Mouse (Mus musculus) olfactory bulb, adult 2 months (tissue): Measurements from ENCODE around the gene Ctso. TPM values are rescaled to one million over a fixed set of nuclear protein-coding genes. Genes with fewer than 3 reads are reported as not detected.

Experiments used
- H3K27ac ChIP-seq: fragments of 200-500 bp; 2 replicates; pipeline ENCODE4 v1.5.1; 2012; ENCODE audit warnings: low read depth, low read length; ENCODE audit not compliant: insufficient read depth
- H3K4me1 ChIP-seq: fragments of 200-500 bp; 2 replicates; pipeline ENCODE4 v1.6.1; 2012; ENCODE audit warnings: low read length; ENCODE audit not compliant: control insufficient read depth, insufficient read depth
- H3K4me3 ChIP-seq: fragments of 200-500 bp; 2 replicates; pipeline ENCODE4 v1.5.1; 2012; ENCODE audit warnings: mild to moderate bottlenecking, low read depth, low read length, moderate library complexity; ENCODE audit not compliant: insufficient read depth
- CTCF ChIP-seq: fragments of 200-500 bp; IDR thresholded peaks from 2 replicates; pipeline ENCODE4 v1.5.1; 2012; ENCODE audit warnings: low read depth, mild to moderate bottlenecking, low read length, moderate library complexity; ENCODE audit not compliant: insufficient read depth
- POLR2A ChIP-seq: fragments of 200-500 bp; IDR thresholded peaks from 2 replicates; pipeline ENCODE4 v1.6.1; 2012; ENCODE audit warnings: mild to moderate bottlenecking, low read depth, low read length, moderate library complexity; ENCODE audit not compliant: insufficient read depth
- WGBS: fragments of 180-500 bp; shearing (Covaris S2); methylation state at CpG from one replicate; pipeline ENCODE4 v1.1.7; 2018; 5-methylcytosine and 5-hydroxymethylcytosine counted together
- polyA plus RNA-seq: library from polyadenylated mRNA; stranded (reverse); fragments of >200 nt; gene quantifications from 2 replicates; pipeline ENCODE4 v1.2.4, GENCODE M21; 2012; ENCODE audit warnings: low replicate concordance; ENCODE audit not compliant: missing spikeins, insufficient read depth, insufficient read length

Ctso gene
- polyA plus RNA-seq, 1 experiment: not detected

GRCm38 (mm10) chr3:81995988-81996387 lies 63.6 kb downstream of the Ctso start:
- no peaks in the 10 kb centered on the region for H3K4me1 ChIP-seq
- no peak overlapping the region for H3K4me3 ChIP-seq
- H3K27ac ChIP-seq: no peak overlapping the region
- WGBS: 3% methylated on average over 1 of the region's 1 CpGs
- no peak for TF ChIP-seq POLR2A
- no peak for TF ChIP-seq CTCF

Other genes starting within 250 kb of the Ctso start
- not detected in 2 replicates for gene Tdo2, start 43.6 kb downstream of the Ctso start, polyA plus RNA-seq
- gene Asic5, start 49.7 kb downstream of the Ctso start, polyA plus RNA-seq: not detected in 2 replicates
- 158 TPM in 1 of 2 replicates, not detected in the other for gene Gucy1b1, start 142.1 kb downstream of the Ctso start, polyA plus RNA-seq
- gene Gucy1a1, start 213.2 kb downstream of the Ctso start, polyA plus RNA-seq: not detected in 2 replicates